Mouse (Mus musculus) natural killer cell, adult 2 months (primary cell): ENCODE measurements around the gene Shq1.

Experiments used
- DNase-seq, 2 experiments: peaks; one replicate each; pipeline ENCODE4 v3.0.0; 2022; ENCODE audit warnings: low spot score in 2 of 2

Gene Shq1

GRCm38 (mm10) chr6:100606805-100607204 is 64.2 kb downstream of the Shq1 start:
- DNase-seq, result no peak

DNA sequence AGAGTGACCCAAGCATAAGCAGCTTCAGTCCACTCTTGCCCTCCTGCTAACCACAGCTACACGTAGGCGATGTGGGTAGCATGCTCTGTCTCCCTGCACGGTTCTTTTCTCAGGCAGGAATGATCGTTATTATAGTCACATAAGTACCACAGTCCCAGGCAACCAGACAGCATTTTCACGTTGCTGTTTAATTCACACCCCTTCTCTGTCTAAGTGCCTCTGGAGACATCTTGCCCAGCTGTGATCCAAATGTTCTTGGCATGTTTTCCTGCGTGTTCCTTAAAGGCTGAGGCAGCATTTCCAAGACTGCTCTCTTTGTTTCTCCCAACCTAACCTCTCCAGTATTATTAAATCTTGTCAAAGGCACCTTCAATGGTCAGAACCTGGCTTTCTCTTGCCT is 67.3 kb downstream of the Shq1 start:
- no peak for DNase-seq

DNA sequence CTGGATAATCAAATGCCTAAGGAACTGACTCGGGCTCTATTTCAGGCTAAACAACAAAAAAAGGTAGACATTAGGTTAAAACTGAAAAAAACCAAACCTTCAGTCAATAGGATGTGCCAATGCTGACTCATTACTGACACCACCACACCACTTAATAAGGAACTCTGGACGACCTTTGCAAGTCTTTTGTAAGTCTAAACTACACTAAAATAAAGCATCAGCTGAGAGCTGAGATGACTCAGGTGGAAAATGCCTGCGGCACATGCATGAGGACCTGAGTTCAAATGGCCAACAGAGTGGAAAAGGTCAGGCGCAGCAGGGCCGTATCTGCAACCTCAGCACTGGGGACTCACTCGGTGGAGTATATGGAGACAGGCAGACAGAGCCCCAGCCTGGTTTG is 69.3 kb downstream of the Shq1 start:
- no peak for DNase-seq

- no peak for DNase-seq
These were observed 77.1 kb downstream of the Shq1 start for GRCm38 (mm10) chr6:100593857-100594256.

DNA sequence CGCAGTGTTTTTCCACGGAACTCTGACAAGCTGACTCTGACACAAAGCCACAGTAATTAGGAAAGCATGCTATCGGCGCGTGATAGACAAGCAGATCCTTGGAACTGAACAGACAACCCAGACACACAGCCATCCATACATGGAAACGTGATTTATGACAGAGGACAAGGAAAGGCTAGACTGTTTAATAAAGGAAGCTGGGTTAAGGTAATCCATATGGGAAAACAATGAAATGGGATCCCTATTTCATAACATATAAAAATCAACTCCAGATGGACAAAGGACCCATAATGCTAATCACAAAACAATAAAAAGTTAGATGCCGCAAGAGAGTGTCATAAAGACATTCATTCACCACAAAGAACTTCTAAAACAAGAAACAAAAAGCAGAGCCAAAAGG is 78.0 kb downstream of the Shq1 start:
- no peak for DNase-seq

- no peak for DNase-seq
These were observed 80.4 kb downstream of the Shq1 start for GRCm38 (mm10) chr6:100590602-100591001.

DNA sequence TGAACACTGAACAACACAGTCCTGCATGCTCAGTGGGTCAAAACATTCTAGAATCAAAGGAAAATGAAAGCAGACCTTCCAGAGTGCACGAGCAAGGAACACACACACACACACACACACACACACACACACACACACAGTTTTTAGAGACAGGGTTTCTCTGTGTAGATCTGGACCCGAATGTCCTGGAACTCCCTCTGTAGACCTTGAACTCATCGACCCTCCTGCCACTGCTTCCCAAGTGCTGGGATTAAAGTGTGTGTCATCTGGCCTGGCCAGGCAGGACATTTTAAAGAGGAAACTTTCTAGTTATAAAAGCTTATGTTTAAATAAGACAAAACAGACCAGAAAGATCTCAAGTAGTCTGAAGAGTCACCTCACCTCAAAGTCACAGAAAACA is 82.1 kb downstream of the Shq1 start:
- no peak for DNase-seq

- DNase-seq, result no peak
These were observed 84.2 kb downstream of the Shq1 start for GRCm38 (mm10) chr6:100586758-100587157.

DNA sequence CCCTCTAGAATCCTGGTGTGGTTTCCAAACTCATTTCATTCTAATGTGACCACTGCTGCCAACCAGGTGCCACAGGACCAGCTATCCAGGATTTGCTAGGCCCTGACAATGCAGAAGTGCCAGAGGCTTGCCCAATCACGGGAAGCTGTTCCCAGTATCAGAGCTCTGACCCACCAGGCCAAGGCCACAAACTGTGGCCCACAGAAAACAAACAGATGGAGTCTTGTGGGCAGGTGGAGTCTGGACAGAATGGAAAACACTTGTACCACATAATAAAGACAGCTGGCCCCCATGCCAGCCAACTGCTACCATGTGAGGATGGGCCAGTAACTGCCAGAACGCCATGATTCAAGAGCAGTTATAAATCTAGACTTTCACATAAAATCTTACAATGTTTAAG is 89.0 kb downstream of the Shq1 start:
- DNase-seq, result no peak

GRCm38 (mm10) chr6:100581056-100581455 is 89.9 kb downstream of the Shq1 start:
- DNase-seq, result no peak

DNA sequence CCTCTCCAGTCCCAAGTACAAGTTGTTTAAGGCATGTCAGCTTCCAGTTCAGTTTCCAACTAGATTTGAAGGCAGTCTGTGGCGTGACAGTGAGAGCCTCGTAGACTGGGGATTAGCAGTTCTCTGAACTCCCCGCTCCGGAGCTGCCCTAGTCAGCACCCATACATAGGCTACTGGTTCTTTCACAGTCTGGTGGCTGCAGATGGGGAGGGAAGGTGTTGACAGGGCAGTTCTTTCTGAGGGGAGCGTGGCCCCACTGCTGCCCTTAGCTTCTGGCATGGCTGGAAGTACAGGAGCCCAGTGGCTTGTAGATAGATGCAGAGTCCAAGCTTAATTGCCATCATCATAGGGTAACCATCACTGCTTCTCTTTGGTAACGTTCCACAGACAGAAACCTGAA is 93.4 kb downstream of the Shq1 start:
- DNase-seq, result no peak

DNA sequence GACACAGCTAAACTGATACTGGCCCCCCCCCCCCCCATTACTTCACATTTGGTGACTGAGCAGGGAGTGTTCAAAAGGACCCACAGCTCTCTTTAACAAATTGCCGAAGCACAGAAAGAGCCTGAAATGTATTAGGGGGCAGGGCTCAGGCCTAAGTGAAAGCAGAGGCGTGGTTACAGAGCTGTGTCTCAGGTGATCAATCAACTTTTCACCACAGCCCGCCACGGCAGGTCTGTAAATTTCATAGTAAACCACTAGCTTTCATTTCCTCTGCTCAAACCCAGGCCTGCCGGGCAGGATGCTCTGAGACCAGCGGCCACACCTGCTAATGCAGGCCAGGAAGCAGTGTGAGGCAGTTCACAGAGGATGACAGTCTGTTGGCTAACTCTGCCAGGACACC is 94.8 kb downstream of the Shq1 start:
- peak in 1 of 2 experiments; percentile 10 for DNase-seq

DNA sequence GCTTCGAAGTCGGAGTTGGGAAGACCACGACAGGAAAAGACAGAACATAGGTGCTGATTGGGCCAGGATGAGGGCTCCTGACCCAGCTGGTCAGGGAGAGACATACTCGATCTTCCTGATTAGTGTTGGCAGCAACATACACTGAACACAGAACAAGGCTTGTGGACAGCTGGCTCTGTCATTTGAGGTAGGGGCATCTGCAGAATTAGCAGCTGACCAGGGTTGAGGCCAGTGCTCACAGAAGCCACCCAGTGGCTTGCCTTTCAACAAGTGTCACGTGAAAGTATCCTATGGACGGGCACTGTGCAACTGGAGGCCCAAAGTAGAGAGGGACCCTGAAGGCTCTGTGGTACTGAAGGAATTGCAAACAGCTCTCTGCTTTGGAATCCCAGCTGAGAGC is 104.2 kb downstream of the Shq1 start:
- no peak for DNase-seq

DNA sequence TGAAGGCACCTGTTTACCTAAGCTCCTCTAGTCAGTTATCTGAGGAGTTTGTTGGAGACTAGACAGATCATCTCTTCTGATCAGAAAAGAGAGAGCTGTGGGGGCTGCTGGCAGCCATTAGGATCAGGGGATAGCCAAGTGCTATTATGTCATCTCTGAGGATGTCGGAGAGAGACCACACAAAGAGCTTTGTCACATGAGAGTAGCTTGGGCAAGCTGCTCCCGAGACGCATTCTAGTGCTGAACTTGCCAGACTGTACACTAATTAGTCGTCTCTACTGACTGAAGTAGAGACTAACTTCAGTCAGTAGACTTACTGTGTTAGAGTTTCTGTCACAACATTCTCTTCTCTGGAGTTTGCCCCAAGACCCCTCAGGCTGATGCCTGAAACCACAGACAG is 106.4 kb downstream of the Shq1 start:
- no peak for DNase-seq

GRCm38 (mm10) chr6:100563552-100564341 is 107.2 kb downstream of the Shq1 start:
- peak in 1 of 2 experiments; percentile 7 for DNase-seq

- DNase-seq, result peak in 1 of 2 experiments; percentile 5
These were observed 108.0 kb downstream of the Shq1 start for GRCm38 (mm10) chr6:100562719-100563551.

DNA sequence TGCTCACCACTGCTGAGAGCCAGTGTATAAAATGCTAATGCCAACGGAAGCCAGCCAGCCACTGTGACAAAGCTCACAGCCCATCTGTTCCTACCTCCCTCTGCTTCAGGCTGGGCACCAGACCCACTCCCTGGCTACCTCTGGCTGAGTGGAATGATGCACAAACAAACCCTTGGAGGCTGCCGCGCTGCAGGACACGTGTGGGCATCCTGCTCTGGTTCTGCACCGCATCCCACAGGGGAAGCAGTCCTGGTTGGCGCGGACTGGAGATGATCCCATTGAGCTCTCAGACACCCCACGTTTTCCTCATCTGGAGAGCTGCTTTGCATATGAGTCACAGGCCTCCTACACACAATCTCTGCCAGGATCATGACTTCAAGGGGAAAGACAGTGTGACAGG is 112.9 kb downstream of the Shq1 start:
- DNase-seq, result no peak

- no peak for DNase-seq
These were observed 128.6 kb downstream of the Shq1 start for GRCm38 (mm10) chr6:100542154-100542997.

GRCm38 (mm10) chr6:100539698-100540097 is 131.3 kb downstream of the Shq1 start:
- DNase-seq, result no peak

GRCm38 (mm10) chr6:100538570-100538969 is 132.4 kb downstream of the Shq1 start:
- DNase-seq, result no peak

DNA sequence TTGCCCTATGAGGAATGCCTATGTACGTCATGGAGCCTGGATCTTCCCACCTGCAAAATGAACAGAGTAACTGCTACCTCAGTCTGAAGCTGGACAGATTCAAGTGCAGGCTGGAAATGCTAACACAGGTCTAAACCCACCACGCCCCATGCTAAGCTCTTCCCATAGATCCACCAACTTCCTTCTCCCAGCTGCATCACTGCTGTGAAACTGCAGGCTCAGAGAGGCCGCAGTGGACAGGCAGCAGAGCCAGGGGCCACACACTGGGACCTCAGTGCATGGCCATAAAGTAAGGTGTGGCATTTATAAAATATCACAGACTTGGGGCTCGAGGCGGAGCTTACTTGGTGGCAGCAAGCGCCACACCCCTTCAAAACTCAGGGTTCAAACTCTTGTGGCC is 133.0 kb downstream of the Shq1 start:
- DNase-seq, result no peak

DNA sequence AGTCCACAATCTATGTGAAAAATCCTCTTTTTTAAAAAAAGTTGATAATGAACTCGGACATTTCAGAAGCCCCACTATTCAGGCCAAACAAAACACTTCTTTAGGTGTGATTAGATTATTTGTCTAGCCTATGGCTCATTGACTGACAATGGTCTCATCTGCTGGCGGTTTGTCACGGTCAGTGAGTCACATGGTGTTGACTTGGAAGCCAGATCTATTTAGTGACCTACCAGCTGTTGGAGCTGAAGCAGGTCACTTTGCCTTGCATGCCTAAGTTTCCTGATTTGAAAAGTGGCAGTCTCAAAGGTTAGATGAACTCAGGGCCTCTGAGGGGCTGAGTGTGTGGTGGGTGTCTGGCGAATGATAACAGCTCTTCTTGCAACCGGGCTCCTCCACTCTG is 133.9 kb downstream of the Shq1 start:
- DNase-seq, result no peak
